Mouse (Mus musculus) kidney, postnatal 4 days (tissue): ENCODE results near the gene Pafah1b3.
"Not testable (repeated sequence)": the region's sequence is repeated elsewhere in the genome, so short reads cannot be mapped to it uniquely, and the experiment has no call there.

ENCODE experiments used
- DNase-seq, 2 experiments: peaks; one replicate each; pipeline ENCODE4 v3.0.0; 2021; ENCODE audit warnings: mixed read lengths in 2 of 2

Pafah1b3 gene

DNA sequence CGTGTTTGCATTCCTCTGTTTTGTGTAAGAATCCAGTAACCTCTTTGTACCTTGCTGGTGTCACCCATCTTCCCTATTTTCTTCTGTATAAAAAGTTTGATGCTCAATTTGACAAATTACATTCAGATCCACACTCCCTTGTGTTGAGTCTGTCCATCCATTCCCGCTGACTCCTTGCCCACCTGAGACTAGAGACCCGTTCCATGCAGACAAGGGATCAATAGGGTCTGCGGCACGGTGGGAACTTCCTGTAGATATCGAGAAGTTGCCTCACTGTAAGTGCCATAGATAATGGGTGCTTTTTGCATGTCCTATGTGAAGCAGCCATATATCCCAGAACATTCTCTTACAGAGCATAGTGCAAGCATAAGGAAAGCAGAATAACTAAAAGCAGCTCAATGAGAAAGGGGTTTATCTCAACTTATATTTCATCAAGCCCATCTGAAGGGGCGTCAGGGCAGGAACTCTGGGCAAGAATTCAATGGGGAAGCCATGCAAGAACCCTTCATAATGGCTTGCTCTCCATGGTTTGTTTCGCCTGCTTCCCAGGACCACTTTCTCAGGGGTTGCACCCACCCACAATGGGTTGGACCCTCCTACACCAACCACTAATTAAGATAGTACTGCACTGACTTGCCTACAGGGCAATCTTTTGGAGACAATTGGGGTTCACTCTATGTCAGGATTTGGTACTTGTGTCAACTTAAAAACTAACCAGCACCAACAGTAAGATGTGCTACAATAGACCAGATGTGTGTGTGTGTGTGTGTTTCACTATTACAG lies 31.4 kb downstream of the Pafah1b3 start:
- no peak for DNase-seq

- DNase-seq = not testable (repeated sequence)
These were observed 32.0 kb downstream of the Pafah1b3 start for GRCm38 (mm10) chr7:25265743-25266142.

- no peak for DNase-seq
These were observed 33.6 kb downstream of the Pafah1b3 start for GRCm38 (mm10) chr7:25263968-25264870.

- DNase-seq = no peak
These were observed 35.9 kb downstream of the Pafah1b3 start for GRCm38 (mm10) chr7:25261896-25262295.

GRCm38 (mm10) chr7:25251822-25252221 lies 46.0 kb downstream of the Pafah1b3 start:
- DNase-seq = no peak

DNA sequence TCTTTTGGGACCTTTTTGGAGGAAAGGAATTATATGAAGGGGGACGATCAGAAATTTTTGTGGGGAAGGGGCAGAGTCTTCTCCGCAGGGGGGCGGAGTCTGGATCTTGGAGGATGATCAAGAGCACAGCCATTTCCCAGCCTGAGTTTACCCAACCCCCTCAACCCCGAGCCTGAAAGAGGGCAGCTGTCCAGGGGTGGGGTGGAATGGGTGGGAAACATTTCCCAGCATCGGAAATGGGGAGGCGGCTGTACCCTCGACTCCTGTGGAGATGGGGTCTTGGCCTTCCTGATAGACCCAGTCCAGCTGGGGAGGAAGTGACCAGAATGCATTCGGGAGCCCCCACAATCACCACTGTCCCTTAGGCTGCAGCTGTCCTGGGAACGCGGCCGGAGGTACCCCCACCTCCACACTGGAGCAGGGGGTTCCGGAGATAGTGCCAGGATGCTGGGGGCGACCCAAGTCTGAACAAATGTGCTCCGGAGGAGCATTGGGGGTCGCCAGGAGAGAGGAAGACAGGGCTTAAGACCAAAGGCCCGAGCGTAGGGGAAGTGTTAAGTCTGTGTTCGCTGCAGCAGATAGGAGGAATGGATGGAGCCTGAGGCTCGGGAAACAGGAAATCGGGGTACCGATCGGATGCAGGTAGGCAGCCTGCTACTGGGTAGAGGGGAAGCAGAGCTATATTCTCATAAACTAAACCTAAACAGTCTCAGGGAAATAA lies 46.6 kb downstream of the Pafah1b3 start:
- DNase-seq = peak; percentile 86 to 91

DNA sequence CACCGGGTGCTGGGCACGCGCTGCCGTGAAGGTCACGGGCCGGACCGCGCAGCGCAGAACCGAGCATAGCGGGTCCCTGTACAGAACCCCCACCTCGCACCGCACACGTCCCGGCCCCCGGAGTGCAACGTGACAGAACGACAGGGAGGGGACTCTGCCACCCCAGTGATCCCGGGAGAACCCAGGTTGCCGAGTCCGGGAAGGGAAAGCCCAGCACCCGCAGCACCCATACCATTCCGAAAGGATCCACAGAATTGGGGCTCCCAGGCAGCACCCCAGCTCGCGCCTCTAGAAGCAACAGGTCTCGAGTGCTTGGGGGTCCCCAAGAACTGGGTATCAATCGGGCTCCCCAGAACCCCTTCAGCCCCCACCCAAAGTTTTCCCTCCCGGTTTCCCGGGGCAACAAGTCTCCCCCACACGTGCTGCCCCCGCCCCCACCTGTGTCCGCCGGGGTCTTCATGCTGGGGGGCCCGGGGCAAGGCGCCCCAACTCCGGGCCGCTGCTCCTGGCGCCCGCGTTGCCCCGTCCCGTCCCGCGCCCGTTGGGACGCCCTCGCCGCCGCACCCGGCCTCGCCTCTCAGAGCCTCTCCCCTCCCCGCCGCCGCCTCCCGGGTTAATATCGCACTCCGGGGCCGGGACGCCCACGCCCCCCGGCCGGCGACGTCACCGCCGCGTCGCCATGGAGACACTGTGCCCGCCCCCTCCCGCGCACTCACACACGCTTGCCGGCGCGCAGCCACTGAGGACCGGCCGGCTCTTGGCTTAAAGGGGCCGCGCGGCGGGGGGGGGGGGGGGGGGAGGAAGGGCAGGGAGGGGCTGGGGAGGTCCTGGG lies 47.4 kb downstream of the Pafah1b3 start, which contains the start of gene Erf:
Gene Erf, minus strand, starts transcription at position 621 of the 832 bp plus-strand sequence.
- DNase-seq = peak; percentile 98

DNA sequence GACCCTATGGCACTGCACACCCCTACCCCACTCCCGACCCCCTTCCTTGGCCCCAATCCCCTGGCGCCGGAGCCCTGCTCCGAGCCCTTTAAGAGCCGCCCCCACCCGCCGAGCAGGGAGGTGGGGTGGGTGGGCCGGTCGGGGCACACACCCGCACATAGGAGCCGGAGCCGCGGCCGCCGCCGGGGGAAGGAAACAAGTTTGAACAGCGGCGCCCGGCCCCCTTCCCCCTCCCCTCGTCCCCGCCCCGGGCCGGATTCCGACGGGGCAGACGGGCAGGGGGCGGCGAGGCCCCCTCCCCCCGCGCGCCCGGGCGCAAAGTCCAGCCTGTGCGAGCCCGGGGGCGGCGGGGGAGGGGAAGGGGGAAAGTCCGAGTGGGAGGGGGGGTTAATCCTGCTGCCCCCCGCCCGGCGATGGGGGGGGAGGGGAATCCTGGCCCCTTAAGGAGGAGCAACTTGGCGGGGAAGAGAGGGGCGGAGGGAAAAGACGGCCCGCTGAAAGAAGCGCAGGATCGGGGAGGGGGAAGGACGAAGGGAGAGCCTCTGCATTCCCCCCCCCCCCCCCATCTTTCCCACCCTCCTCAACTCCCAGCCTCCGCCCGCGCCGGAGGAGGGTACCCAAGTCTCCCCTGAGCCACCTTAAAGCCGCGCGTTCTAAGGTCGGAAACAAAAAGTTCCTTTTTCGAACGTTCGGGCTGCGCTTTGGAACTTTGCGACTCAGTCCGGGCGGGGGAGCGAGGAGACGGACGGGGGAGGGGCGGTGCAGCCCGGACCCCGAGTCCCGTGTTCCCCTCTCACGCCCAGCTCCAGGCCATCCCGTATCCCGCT lies 48.3 kb downstream of the Pafah1b3 start:
- DNase-seq = peak; percentile 86 to 92

GRCm38 (mm10) chr7:25248846-25249313 lies 48.9 kb downstream of the Pafah1b3 start:
- peak in 1 of 2 experiments; percentile 58 for DNase-seq

- peak; percentile 60 to 71 for DNase-seq
These were observed 49.7 kb downstream of the Pafah1b3 start for GRCm38 (mm10) chr7:25248018-25248647.

GRCm38 (mm10) chr7:25247498-25247897 lies 50.3 kb downstream of the Pafah1b3 start:
- peak in 1 of 2 experiments; percentile 25 for DNase-seq

GRCm38 (mm10) chr7:25246759-25247137 lies 51.0 kb downstream of the Pafah1b3 start:
- peak in 1 of 2 experiments; percentile 27 for DNase-seq

DNA sequence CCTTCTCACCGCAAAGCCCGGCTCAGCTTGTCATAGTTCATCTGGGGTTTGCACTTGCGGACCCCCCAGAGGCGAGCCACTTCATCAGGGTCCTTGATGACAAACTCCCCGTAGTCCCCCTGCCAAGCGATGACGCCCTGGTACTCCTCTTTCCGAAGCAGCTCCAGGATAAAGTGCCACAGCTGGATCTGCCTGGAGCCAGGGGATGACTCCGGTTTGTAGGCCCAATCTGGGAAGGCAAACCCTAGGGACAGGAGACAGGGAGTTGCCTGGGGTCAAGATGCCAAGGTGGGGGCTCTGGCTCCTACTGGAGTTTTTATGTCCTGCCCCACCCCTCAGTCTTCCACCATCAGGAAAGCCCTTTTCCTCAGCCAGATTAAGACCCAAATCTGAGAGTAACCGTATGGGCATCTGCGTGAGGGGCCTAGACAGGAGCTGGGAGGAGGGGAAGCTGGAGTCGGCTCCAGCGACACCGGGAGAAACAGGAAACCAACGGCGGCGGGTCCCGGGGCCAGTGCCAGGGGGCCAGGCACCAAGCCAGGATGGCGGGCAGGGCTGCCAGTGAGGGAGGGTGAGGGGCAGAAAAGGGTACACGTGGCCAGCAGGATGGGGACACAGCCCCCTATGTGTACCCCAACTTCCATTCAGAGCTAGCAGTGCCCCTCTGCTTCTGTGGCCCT lies 51.6 kb downstream of the Pafah1b3 start:
- peak; percentile 53 to 62 for DNase-seq
